Mouse (Mus musculus): ENCODE measurements around the gene 1700067K01Rik. TPM values are rescaled to one million over a fixed set of nuclear protein-coding genes. Genes with fewer than 3 reads are reported as not detected.

1700067K01Rik gene
- polyA plus RNA-seq, 1 experiment from 2014 or later = 1.1 TPM

DNA sequence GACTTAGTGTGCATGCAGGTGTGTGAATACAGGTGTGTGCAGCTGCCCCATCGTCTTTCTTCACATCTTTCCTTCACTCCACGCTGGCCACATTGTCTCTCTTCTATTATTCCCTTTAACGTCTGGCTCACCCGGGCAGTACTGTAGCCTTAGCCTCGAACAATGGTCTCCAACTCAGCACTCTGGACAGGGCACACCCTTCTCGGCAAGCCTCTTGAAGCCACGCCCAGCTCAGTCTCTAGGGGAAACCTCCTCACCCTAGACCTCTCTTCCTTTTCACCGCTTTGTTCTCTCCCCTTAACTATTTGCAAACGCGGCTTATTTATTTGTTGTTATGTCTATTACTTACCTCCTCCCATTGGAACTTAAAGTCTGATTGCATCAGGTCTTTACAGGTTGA is 26.1 kb downstream of the 1700067K01Rik start:
- WGBS = 9% methylated on average over 10 of the region's 10 CpGs
- H3K27ac ChIP-seq (ENCODE audit: low read length) = no peak overlapping the region
- no peak for ATAC-seq

DNA sequence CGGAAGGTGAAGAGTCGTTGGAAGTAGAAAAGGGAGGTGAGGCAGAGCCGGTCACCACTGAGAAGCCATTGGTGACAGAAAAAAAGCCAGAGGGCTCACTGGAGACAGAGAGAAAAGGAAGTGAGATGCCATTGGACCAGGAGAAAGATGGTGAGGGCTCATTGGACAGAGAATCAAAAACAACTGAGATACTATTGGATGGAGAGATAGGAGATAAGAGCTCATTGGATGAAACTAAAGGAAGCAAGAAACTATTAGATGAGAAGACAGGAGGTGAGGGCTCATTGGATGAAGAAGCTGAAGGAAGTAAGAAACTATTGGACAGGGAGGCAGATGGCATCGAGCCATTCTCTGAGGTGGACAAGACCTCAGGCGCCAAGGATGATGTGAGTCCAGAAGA is 28.0 kb downstream of the 1700067K01Rik start:
- H3K36me3 ChIP-seq (ENCODE audit: control insufficient read depth, insufficient read depth, low read length) = no peaks in the 10 kb centered on the region
- H3K9me3 ChIP-seq (replicated peaks; ENCODE audit: control insufficient read depth, low read length, poor library complexity, severe bottlenecking) = no peaks in the 10 kb centered on the region
- WGBS = 96% methylated on average over 5 of the region's 5 CpGs
- peaks cover 5% of the 10 kb centered on the region; the same call in 1 of the 2 replicates for H3K4me1 ChIP-seq (ENCODE audit: control insufficient read depth, insufficient read depth, low read length)
- no peak for ATAC-seq
- H3K9ac ChIP-seq (ENCODE audit: low read depth, low read length) = no peak overlapping the region
- H3K4me3 ChIP-seq (ENCODE audit: low read depth, low read length) = no peak overlapping the region
- no peak overlapping the region for H3K4me2 ChIP-seq (ENCODE audit: low read length)
- peaks cover 15% of the 10 kb centered on the region for H3K27me3 ChIP-seq (ENCODE audit: control insufficient read depth, insufficient read depth, low read depth, low read length)
- no peak overlapping the region for H3K27ac ChIP-seq (ENCODE audit: low read length)

More for the DNA sequence above, 26.1 kb downstream of the 1700067K01Rik start:
- Histone ChIP-seq H3K9ac (ENCODE audit: low read depth, low read length) (no peak overlapping the region), H3K9me3 (replicated peaks; ENCODE audit: control insufficient read depth, low read length, poor library complexity, severe bottlenecking) (no peaks in the 10 kb centered on the region), H3K4me2 (ENCODE audit: low read length) (no peak overlapping the region), H3K27me3 (ENCODE audit: control insufficient read depth, insufficient read depth, low read depth, low read length) (peaks cover 15% of the 10 kb centered on the region), H3K36me3 (ENCODE audit: control insufficient read depth, insufficient read depth, low read length) (no peaks in the 10 kb centered on the region), H3K4me3 (ENCODE audit: low read depth, low read length) (no peak overlapping the region), H3K4me1 (ENCODE audit: control insufficient read depth, insufficient read depth, low read length) (peaks cover 5% of the 10 kb centered on the region; the same call in 1 of the 2 replicates)

DNA sequence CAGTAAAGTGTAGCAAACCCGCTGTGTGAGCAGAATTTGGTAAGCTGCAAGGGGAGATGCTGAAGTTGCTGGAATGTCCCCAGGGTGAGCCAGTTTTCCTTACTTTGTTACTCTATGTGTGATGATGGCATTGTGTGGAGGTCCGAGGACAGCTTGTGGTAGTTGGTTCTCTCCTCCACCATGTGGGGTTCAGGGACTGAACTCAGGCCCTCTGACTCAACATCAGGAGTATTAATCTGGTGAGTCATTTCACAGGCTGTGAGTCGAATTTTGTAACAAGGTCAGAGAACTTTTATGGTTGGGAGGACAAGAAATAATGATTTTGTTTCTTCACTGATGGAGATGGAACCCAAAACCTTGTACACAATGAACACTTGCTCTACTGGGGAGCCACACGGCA is 31.5 kb downstream of the 1700067K01Rik start:
- no peaks in the 10 kb centered on the region for H3K36me3 ChIP-seq (ENCODE audit: control insufficient read depth, insufficient read depth, low read length)
- 77% methylated on average over 4 of the region's 4 CpGs for WGBS

DNA sequence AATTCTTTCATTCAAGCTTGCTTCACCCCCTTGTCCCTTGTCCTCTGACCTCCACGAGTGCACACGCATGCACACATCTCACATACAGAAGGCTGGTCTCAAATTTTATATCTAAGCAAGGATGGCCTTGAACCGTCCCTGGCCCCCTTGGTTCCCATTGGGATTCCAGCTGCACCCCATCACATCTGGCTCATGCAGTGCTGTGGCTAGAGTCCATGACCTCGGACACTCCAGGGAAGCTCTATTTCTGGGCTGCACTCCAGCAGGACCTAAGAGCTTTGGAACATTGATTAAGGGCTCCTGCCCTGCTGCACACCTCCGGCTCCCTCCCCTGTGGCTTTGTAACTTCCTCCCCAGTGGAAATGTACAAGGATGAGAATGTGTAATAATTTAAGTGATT is 36.7 kb downstream of the 1700067K01Rik start:
- ATAC-seq = no peak
- Histone ChIP-seq H3K27ac (ENCODE audit: low read length) (no peak overlapping the region), H3K9me3 (replicated peaks; ENCODE audit: control insufficient read depth, low read length, poor library complexity, severe bottlenecking) (no peaks in the 10 kb centered on the region), H3K4me1 (ENCODE audit: control insufficient read depth, insufficient read depth, low read length) (peaks cover 4% of the 10 kb centered on the region; the same call in 1 of the 2 replicates), H3K4me2 (ENCODE audit: low read length) (no peak overlapping the region), H3K4me3 (ENCODE audit: low read depth, low read length) (no peak overlapping the region), H3K9ac (ENCODE audit: low read depth, low read length) (no peak overlapping the region), H3K27me3 (ENCODE audit: control insufficient read depth, insufficient read depth, low read depth, low read length) (peaks cover 21% of the 10 kb centered on the region), H3K36me3 (ENCODE audit: control insufficient read depth, insufficient read depth, low read length) (no peaks in the 10 kb centered on the region)
- 85% methylated on average over 5 of the region's 5 CpGs for WGBS

More for the DNA sequence above, 31.5 kb downstream of the 1700067K01Rik start:
- no peak for ATAC-seq
- Histone ChIP-seq H3K27ac (ENCODE audit: low read length) (no peak overlapping the region), H3K9me3 (replicated peaks; ENCODE audit: control insufficient read depth, low read length, poor library complexity, severe bottlenecking) (no peaks in the 10 kb centered on the region), H3K4me2 (ENCODE audit: low read length) (no peak overlapping the region), H3K9ac (ENCODE audit: low read depth, low read length) (no peak overlapping the region), H3K4me1 (ENCODE audit: control insufficient read depth, insufficient read depth, low read length) (no peaks in the 10 kb centered on the region), H3K27me3 (ENCODE audit: control insufficient read depth, insufficient read depth, low read depth, low read length) (peaks cover 6% of the 10 kb centered on the region), H3K4me3 (ENCODE audit: low read depth, low read length) (no peak overlapping the region)

DNA sequence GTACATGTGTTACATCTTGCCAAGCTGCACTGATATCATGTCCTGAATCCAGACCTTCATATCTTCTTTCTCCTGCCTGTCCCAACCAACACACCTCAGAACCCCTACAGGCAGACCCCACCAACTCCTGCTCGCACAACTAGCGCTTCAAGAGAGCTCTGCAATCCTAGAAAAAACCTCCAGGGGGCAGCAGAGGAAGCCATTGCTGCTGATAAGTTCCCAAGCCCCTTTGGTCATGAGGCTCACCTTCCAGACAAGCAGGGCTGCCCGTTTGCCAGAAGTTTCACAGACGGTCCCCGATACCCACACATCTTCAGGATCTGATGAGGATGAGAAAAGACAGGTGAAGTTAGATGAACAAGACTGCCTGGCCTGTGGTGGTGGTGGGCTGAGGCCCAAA is 37.7 kb downstream of the 1700067K01Rik start:
- Histone ChIP-seq H3K9ac (ENCODE audit: low read depth, low read length) (no peak overlapping the region), H3K36me3 (ENCODE audit: control insufficient read depth, insufficient read depth, low read length) (no peaks in the 10 kb centered on the region), H3K4me3 (ENCODE audit: low read depth, low read length) (no peak overlapping the region), H3K27me3 (ENCODE audit: control insufficient read depth, insufficient read depth, low read depth, low read length) (peaks cover 31% of the 10 kb centered on the region), H3K9me3 (replicated peaks; ENCODE audit: control insufficient read depth, low read length, poor library complexity, severe bottlenecking) (no peaks in the 10 kb centered on the region), H3K4me1 (ENCODE audit: control insufficient read depth, insufficient read depth, low read length) (peaks cover 4% of the 10 kb centered on the region; the same call in 1 of the 2 replicates), H3K4me2 (ENCODE audit: low read length) (no peak overlapping the region), H3K27ac (ENCODE audit: low read length) (no peak overlapping the region)
- 0 out of 2 replicates have a peak, but pooled peaks have one; percentile 30 for ATAC-seq
- 14% methylated on average over 5 of the region's 5 CpGs for WGBS

DNA sequence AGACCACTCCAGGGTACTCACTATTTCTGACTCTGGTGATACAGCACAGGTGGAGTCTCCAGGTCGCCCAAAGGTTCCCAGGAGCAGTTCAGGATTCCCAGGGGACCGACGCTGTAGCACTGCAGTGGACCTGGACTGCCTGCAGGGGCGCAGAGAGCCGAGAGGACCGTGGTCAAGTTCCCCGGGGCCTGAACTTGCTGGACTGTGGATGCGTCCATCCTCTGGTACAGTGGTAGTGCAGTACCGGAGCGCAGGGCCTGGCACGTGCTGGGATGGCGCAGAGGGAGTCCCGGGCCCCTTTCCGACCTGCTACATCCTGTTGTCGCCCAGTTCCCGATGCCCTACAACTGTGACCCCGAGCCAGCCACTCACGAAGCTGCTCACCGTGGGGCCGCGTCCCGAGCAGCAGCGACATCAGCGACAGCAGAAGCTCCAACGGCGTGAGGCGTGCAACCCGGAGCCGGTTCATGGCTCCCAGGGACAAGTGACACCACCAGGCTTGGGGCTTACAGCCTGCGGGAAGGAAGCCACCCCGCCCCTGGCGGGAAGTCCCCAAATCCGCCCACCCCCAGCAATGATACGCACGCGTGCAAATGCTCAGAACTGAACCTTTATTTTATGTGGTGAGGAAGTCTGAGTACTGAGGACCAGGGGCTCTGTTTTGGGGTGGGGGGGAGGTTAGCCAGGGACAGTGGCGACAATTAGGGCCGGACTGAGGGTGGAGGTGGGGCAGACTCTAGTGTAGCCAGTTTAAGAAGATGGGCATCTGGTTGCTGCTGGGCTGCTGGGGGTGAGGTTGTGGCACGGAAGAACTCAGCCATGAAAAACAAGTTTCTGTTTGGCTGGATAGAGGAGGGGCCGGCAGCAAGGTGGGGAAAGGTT is 41.0 kb downstream of the 1700067K01Rik start, which contains the start of gene Il27ra:
Gene Il27ra, minus strand, starts transcription at position 524 of the 882 bp plus-strand sequence.
- H3K9me3 ChIP-seq (replicated peaks; ENCODE audit: control insufficient read depth, low read length, poor library complexity, severe bottlenecking) = no peaks in the 10 kb centered on the region
- 3% methylated on average over 40 of the region's 40 CpGs for WGBS
- H3K4me2 ChIP-seq (ENCODE audit: low read length) = peak within 1 kb of the TSS; percentile 51
- ATAC-seq = peak; percentile 49; the same call in 1 of the 2 replicates
- peaks cover 6% of the 10 kb centered on the region; the same call in 1 of the 2 replicates for H3K4me1 ChIP-seq (ENCODE audit: control insufficient read depth, insufficient read depth, low read length)
- no peak within 1 kb of the TSS for H3K27ac ChIP-seq (ENCODE audit: low read length)
- no peaks in the 10 kb centered on the region for H3K36me3 ChIP-seq (ENCODE audit: control insufficient read depth, insufficient read depth, low read length)
- peak within 1 kb of the TSS; percentile 22 for H3K4me3 ChIP-seq (ENCODE audit: low read depth, low read length)
- H3K27me3 ChIP-seq (ENCODE audit: control insufficient read depth, insufficient read depth, low read depth, low read length) = peaks cover 42% of the 10 kb centered on the region
- H3K9ac ChIP-seq (ENCODE audit: low read depth, low read length) = 0 out of 2 replicates have a peak within 1 kb of the TSS, but pooled peaks have one; percentile 23

DNA sequence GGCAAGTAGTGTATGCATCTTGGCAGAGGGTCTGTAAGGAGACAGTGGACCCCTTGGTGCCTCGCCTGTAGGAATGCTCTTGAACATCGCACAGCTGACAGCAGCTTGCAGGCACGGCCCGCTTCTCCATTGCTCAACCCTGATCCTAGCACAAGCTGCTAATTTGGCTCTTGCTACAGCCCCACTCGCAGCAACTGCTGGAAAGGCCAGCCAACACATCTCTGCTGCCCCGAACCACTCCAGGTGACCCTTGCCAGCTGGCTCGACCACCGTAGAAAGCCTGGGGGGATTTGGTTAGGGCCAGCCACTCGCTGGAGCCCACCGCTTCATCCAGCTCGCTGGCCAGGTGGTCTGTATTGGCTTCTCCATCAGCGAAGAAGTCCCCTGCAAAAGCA is 41.6 kb downstream of the 1700067K01Rik start:
- Histone ChIP-seq H3K4me1 (ENCODE audit: control insufficient read depth, insufficient read depth, low read length) (peaks cover 6% of the 10 kb centered on the region; the same call in 1 of the 2 replicates), H3K9me3 (replicated peaks; ENCODE audit: control insufficient read depth, low read length, poor library complexity, severe bottlenecking) (no peaks in the 10 kb centered on the region), H3K4me3 (ENCODE audit: low read depth, low read length) (no peak overlapping the region), H3K4me2 (ENCODE audit: low read length) (no peak overlapping the region), H3K36me3 (ENCODE audit: control insufficient read depth, insufficient read depth, low read length) (no peaks in the 10 kb centered on the region), H3K27ac (ENCODE audit: low read length) (no peak overlapping the region), H3K27me3 (ENCODE audit: control insufficient read depth, insufficient read depth, low read depth, low read length) (peaks cover 42% of the 10 kb centered on the region), H3K9ac (ENCODE audit: low read depth, low read length) (no peak overlapping the region)
- WGBS = 35% methylated on average over 12 of the region's 12 CpGs
- ATAC-seq = no peak

DNA sequence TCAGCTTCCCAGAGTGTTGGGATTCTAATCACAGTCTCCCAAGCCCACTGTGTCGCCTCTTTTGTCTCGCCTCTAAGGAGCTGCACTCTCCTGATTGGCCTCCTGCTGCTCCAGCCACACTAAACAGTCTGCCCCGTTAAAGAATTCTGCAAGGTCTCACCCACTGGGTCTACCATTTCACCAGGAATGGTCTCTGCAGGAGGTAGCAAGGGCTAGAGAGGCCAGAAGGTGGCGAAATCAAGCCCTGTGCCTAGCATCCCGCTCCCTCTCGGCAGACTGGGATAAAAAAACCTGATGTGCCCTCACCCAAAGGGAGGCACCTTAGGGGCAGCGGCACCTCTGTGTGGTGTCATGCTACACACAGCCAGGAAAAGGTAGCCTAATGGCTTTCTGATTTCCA is 42.8 kb downstream of the 1700067K01Rik start:
- Histone ChIP-seq H3K27me3 (ENCODE audit: control insufficient read depth, insufficient read depth, low read depth, low read length) (peaks cover 42% of the 10 kb centered on the region), H3K4me1 (ENCODE audit: control insufficient read depth, insufficient read depth, low read length) (peaks cover 6% of the 10 kb centered on the region; the same call in 1 of the 2 replicates), H3K36me3 (ENCODE audit: control insufficient read depth, insufficient read depth, low read length) (no peaks in the 10 kb centered on the region), H3K27ac (ENCODE audit: low read length) (no peak overlapping the region), H3K4me3 (ENCODE audit: low read depth, low read length) (no peak overlapping the region), H3K9me3 (replicated peaks; ENCODE audit: control insufficient read depth, low read length, poor library complexity, severe bottlenecking) (no peaks in the 10 kb centered on the region), H3K4me2 (ENCODE audit: low read length) (no peak overlapping the region), H3K9ac (ENCODE audit: low read depth, low read length) (no peak overlapping the region)
- no peak for ATAC-seq
- WGBS = 8% methylated on average over 7 of the region's 7 CpGs

DNA sequence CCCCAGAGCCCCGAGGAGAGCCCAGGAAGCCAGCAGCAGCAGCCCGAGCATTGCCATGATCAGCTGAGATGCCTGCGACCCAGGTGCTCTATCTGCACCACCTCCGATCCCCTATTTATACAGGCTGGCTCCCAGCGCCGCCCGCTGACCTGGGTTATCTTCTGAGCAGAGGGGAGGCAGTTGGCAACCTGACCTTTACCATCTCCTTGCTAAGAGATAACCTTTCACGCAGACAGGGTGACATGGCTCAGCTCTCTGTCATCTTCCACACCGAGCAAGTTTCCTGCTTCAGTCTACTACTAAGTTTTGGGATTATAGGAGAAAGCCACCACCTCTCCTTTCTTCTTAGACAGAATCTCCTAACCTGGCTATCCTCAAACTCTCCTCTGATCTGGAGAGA is 43.6 kb downstream of the 1700067K01Rik start, which contains the start of gene Rln3:
Gene Rln3, minus strand, starts transcription at position 101 of the 400 bp plus-strand sequence.
- peaks cover 6% of the 10 kb centered on the region; the same call in 1 of the 2 replicates for H3K4me1 ChIP-seq (ENCODE audit: control insufficient read depth, insufficient read depth, low read length)
- WGBS = 7% methylated on average over 9 of the region's 9 CpGs
- no peak within 1 kb of the TSS for H3K4me3 ChIP-seq (ENCODE audit: low read depth, low read length)
- H3K9me3 ChIP-seq (replicated peaks; ENCODE audit: control insufficient read depth, low read length, poor library complexity, severe bottlenecking) = no peaks in the 10 kb centered on the region
- no peaks in the 10 kb centered on the region for H3K36me3 ChIP-seq (ENCODE audit: control insufficient read depth, insufficient read depth, low read length)
- H3K4me2 ChIP-seq (ENCODE audit: low read length) = no peak within 1 kb of the TSS
- H3K9ac ChIP-seq (ENCODE audit: low read depth, low read length) = peak within 1 kb of the TSS; percentile 30; the same call in 1 of the 2 replicates
- H3K27me3 ChIP-seq (ENCODE audit: control insufficient read depth, insufficient read depth, low read depth, low read length) = peaks cover 42% of the 10 kb centered on the region
- H3K27ac ChIP-seq (ENCODE audit: low read length) = no peak within 1 kb of the TSS
- ATAC-seq = no peak
